Mouse (Mus musculus): Measurements from ENCODE around the gene Trip10.

Gene Trip10

GRCm38 (mm10) chr17:57235803-57236202, 13.5 kb upstream of the Trip10 start:
- no peak for DNase-seq

- no peak for DNase-seq
Measured at GRCm38 (mm10) chr17:57237181-57237580, 12.1 kb upstream of the Trip10 start.

- DNase-seq: no peak
Measured at GRCm38 (mm10) chr17:57243650-57244370, 5.4 kb upstream of the Trip10 start.

- DNase-seq: no peak
Measured at GRCm38 (mm10) chr17:57245311-57245929, 3.8 kb upstream of the Trip10 start.

GRCm38 (mm10) chr17:57246663-57247392, 2.4 kb upstream of the Trip10 start:
- no peak for DNase-seq

- peak; percentile 98 for DNase-seq
Measured at GRCm38 (mm10) chr17:57247393-57248200, 1.7 kb upstream of the Trip10 start.

- peak; percentile 95 for DNase-seq
Measured at GRCm38 (mm10) chr17:57248201-57248699, 1.0 kb upstream of the Trip10 start, which contains the start of gene Gpr108. Gene Gpr108, minus strand, starts transcription at chr17:57248446.

- peak; percentile 18 for DNase-seq
Measured at GRCm38 (mm10) chr17:57248771-57249170, 484 bp upstream of the Trip10 start.

GRCm38 (mm10) chr17:57250461-57251160, 1.4 kb downstream of the Trip10 start:
- DNase-seq: peak; percentile 59

- no peak for DNase-seq
Measured at GRCm38 (mm10) chr17:57251431-57251830, 2.2 kb downstream of the Trip10 start.

- no peak for DNase-seq
Measured at GRCm38 (mm10) chr17:57253306-57253705, 4.1 kb downstream of the Trip10 start.

GRCm38 (mm10) chr17:57255354-57255753, 6.1 kb downstream of the Trip10 start:
- DNase-seq: peak; percentile 56

GRCm38 (mm10) chr17:57256921-57257485, 7.7 kb downstream of the Trip10 start:
- DNase-seq: no peak

GRCm38 (mm10) chr17:57258191-57258590, 8.9 kb downstream of the Trip10 start:
- DNase-seq: no peak

GRCm38 (mm10) chr17:57259742-57260141, 10.5 kb downstream of the Trip10 start:
- DNase-seq: peak; percentile 43

- no peak for DNase-seq
Measured at GRCm38 (mm10) chr17:57260351-57260750, 11.1 kb downstream of the Trip10 start.

- DNase-seq: no peak
Measured at GRCm38 (mm10) chr17:57261286-57261685, 12.0 kb downstream of the Trip10 start.

- DNase-seq: no peak
Measured at GRCm38 (mm10) chr17:57261796-57262195, 12.5 kb downstream of the Trip10 start.

- DNase-seq: no peak
Measured at GRCm38 (mm10) chr17:57262901-57263550, 13.8 kb downstream of the Trip10 start.

GRCm38 (mm10) chr17:57264164-57264563, 14.9 kb downstream of the Trip10 start:
- DNase-seq: no peak

Data from lung, postnatal 36 days (tissue).